Mouse (Mus musculus) retina, adult 2 months (tissue): ENCODE results near the gene Prkd1.

Experiments
- DNase-seq: peaks from one replicate; pipeline ENCODE4 v3.0.0-alpha.2; 2012; ENCODE audit warnings: low read depth, low spot score

Prkd1 gene

GRCm38 (mm10) chr12:50430129-50430703, 218.7 kb downstream of the Prkd1 start:
- DNase-seq: no peak

GRCm38 (mm10) chr12:50352404-50352803, 296.5 kb downstream of the Prkd1 start:
- DNase-seq: no peak

GRCm38 (mm10) chr12:50333182-50333581, 315.7 kb downstream of the Prkd1 start:
- DNase-seq: no peak

GRCm38 (mm10) chr12:50314634-50315033, 334.3 kb downstream of the Prkd1 start:
- no peak for DNase-seq

GRCm38 (mm10) chr12:50309276-50309675, 339.6 kb downstream of the Prkd1 start:
- DNase-seq: no peak

- no peak for DNase-seq
Observed at GRCm38 (mm10) chr12:50301334-50301733, 347.6 kb downstream of the Prkd1 start.

GRCm38 (mm10) chr12:50296067-50296466, 352.8 kb downstream of the Prkd1 start:
- no peak for DNase-seq

- no peak for DNase-seq
Observed at GRCm38 (mm10) chr12:50295549-50295948, 353.3 kb downstream of the Prkd1 start.

GRCm38 (mm10) chr12:50292834-50293233, 356.1 kb downstream of the Prkd1 start:
- no peak for DNase-seq
